Mouse (Mus musculus) kidney, postnatal 0 days (tissue): ENCODE measurements around the gene Unc119. TPM values are rescaled to one million over a fixed set of nuclear protein-coding genes. Genes with fewer than 3 reads are reported as not detected.
A peak's percentile ranks its signal among the peaks of the same experiment; 100 is the strongest.

Source experiments
- ATAC-seq: fragments of 200-750 bp; cut with Nextera tagmentation; replicated peaks from 2 replicates; pipeline ENCODE4 v1.8.0; 2017; ENCODE audit warnings: low read depth, moderate number of reproducible peaks, moderate TSS enrichment, moderate library complexity; ENCODE audit not compliant: low FRiP score
- DNase-seq: peaks from one replicate; pipeline ENCODE4 v3.0.0-alpha.2; 2016; ENCODE audit warnings: low spot score
- H3K27ac ChIP-seq: fragments of 300-500 bp; sonication (generic); 2 replicates; pipeline ENCODE4 v1.5.1; 2014; ENCODE audit warnings: mild to moderate bottlenecking
- H3K27me3 ChIP-seq: fragments of 300-500 bp; sonication (generic); 2 replicates; pipeline ENCODE4 v1.6.1; 2014; ENCODE audit warnings: low read length, mixed read lengths; ENCODE audit not compliant: insufficient read depth
- H3K36me3 ChIP-seq: fragments of 300-500 bp; sonication (generic); 2 replicates; pipeline ENCODE4 v1.6.1; 2014; ENCODE audit warnings: low read length, mixed read lengths; ENCODE audit not compliant: insufficient read depth
- H3K4me1 ChIP-seq: fragments of 300-500 bp; sonication (generic); replicated peaks from 2 replicates; pipeline ENCODE4 v1.6.1; 2014; ENCODE audit warnings: antibody characterized with exemption, low read length, mixed read lengths; ENCODE audit not compliant: insufficient read depth
- H3K4me2 ChIP-seq: fragments of 300-500 bp; sonication (generic); 2 replicates; pipeline ENCODE4 v1.6.1; 2014; ENCODE audit warnings: mild to moderate bottlenecking, low read length, moderate library complexity, mixed read lengths
- H3K4me3 ChIP-seq: fragments of 300-500 bp; sonication (generic); replicated peaks from 2 replicates; pipeline ENCODE4 v1.5.1; 2014; ENCODE audit warnings: low read depth, low read length
- H3K9ac ChIP-seq: fragments of 300-500 bp; sonication (generic); 2 replicates; pipeline ENCODE4 v1.6.1; 2014; ENCODE audit warnings: low read depth, low read length
- H3K9me3 ChIP-seq: fragments of 300-500 bp; sonication (generic); replicated peaks from 2 replicates; pipeline ENCODE4 v1.6.1; 2016; ENCODE audit warnings: low read length, inconsistent platforms, mixed read lengths
- CTCF ChIP-seq: IDR thresholded peaks from 2 replicates; pipeline ENCODE4 v1.5.1; 2016; ENCODE audit warnings: antibody characterized with exemption, low read depth, mild to moderate bottlenecking, moderate library complexity
- WGBS: fragments of 180-500 bp; shearing (Covaris S2); extraction: QIAGEN DNeasy Blood & Tissue Kit; methylation state at CpG from one replicate; pipeline ENCODE4 v1.1.7; 2014; 5-methylcytosine and 5-hydroxymethylcytosine counted together
- polyA plus RNA-seq: library from polyadenylated mRNA; unstranded; fragments of >200 nt; fragmentation: Nextera tagmentation; extraction: Ambion mirVana; gene quantifications from 2 replicates; pipeline ENCODE4 v1.2.1, GENCODE M21; 2015

Unc119 gene
- polyA plus RNA-seq, 1 experiment from 2014 or later, result 30.4 TPM

DNA sequence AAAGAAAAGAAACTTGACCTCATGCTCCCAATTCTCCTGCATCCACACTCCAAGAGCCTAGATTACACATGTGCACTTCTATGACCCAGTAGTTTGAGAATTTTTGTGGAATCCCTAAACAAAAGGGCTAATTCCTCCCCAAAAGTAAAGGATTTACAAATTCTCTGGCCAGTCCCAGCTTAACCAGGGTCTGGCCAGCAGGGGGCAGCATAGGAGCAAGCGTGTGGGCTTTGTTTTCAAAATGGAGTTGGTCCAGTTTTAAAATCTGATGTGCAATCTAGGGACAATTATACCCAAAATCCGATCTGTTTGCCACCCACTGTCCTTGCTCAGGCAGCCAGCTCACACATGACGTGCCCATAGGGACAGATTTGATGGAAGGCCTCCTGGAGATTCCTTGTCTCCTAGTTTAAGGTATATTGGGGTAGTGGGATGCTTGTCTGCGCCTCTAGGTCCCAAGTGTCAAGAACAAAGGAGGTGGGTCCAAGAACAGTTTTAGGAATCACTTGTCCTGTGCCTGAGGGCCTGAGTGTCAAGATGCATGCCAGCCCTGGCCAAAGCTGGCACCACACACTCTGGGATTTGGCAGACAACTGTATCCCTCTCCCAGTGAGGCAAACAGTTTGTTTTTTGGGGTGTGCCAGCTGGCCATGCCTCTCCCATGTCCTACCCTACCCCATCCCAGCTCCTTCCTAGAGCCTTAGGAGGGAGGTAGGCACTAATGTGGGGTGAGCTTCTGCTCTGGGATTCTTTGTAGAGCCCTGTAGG is 12.4 kb downstream of the Unc119 start:
- no peak for ATAC-seq
- WGBS, result 37% methylated on average over 4 of the region's 4 CpGs
- no peak overlapping the region for H3K27ac ChIP-seq
- peak; percentile 70 for DNase-seq
- TF ChIP-seq CTCF, result peak; percentile 93
- no peaks in the 10 kb centered on the region for H3K36me3 ChIP-seq
- H3K9ac ChIP-seq, result no peak overlapping the region
- no peak overlapping the region for H3K4me3 ChIP-seq
- no peaks in the 10 kb centered on the region for H3K4me1 ChIP-seq
- no peak overlapping the region for H3K4me2 ChIP-seq
- no peaks in the 10 kb centered on the region for H3K9me3 ChIP-seq
- no peaks in the 10 kb centered on the region for H3K27me3 ChIP-seq

GRCm38 (mm10) chr11:78358330-78359007 is 15.2 kb downstream of the Unc119 start:
- ATAC-seq (no peak), DNase-seq (peak; percentile 42)
- H3K9ac ChIP-seq, result no peak overlapping the region
- 19% methylated on average over 22 of the region's 22 CpGs for WGBS
- no peaks in the 10 kb centered on the region for H3K9me3 ChIP-seq
- TF ChIP-seq CTCF, result peak; percentile 69
- no peaks in the 10 kb centered on the region for H3K27me3 ChIP-seq
- no peak overlapping the region for H3K27ac ChIP-seq
- H3K4me3 ChIP-seq, result no peak overlapping the region
- no peak overlapping the region for H3K4me2 ChIP-seq
- 0 out of 2 replicates have a peak, but pooled peaks cover 5% of the 10 kb centered on the region for H3K4me1 ChIP-seq
- no peaks in the 10 kb centered on the region for H3K36me3 ChIP-seq

DNA sequence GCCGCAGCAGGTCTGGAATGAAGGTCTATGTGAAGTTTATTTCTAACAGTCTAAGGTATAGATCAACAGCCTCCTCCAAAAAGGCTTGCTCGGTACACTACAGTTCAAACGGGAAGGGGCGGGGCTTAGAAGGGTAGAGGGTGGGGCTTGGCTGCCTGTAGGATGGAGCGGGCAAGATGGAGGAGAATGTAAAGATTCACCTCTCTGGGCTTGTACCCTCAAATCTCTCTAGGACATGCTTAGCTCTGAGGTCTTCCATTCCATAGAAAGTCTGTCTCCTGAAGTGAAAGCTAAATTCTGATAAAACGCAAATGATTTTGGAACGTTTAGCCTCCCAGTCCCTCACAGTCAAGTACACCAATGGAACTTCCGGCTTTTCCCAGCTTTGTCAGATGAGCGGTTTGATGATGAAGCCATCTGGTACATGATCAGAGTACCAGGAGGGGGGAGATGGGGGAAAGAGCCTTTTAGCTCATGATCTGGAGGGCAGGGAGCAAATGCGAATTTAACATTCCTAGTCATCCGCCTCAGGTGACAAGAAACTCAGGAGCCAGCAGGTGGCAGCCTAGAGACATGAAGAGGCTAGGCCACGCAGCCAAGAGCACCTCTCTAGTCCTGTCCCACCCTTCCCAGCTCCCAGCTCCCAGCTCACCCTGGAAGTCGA is 17.0 kb downstream of the Unc119 start:
- Histone ChIP-seq H3K4me3 (peak overlapping the region; percentile 29), H3K9ac (no peak overlapping the region), H3K4me1 (0 out of 2 replicates have a peak, but pooled peaks cover 12% of the 10 kb centered on the region), H3K36me3 (no peaks in the 10 kb centered on the region), H3K27me3 (no peaks in the 10 kb centered on the region), H3K9me3 (no peaks in the 10 kb centered on the region), H3K4me2 (peak overlapping the region; percentile 60), H3K27ac (no peak overlapping the region)
- TF ChIP-seq CTCF, result peak; percentile 87
- WGBS, result 13% methylated on average over 13 of the region's 13 CpGs
- ATAC-seq (peak; percentile 57; the same call in 1 of the 2 replicates), DNase-seq (peak; percentile 89)

DNA sequence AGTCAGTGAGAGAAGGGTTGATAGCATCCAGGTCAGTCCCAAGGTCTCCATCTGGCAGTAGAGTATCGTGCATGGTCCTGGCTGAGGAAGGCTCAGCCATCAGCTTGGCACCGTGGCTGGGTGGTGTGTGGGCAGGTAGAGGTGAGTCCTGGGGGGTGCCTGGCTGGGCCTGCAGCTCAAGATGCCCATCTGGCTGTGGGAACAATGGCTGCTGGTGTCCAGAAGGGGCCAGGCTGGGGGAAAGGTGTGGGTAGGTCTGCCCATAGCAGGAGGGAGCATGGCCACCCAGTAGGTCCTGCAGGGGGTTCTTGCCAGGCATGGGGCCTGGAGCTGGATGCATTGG is 17.5 kb downstream of the Unc119 start:
- no peak for DNase-seq
- no peak for ATAC-seq

GRCm38 (mm10) chr11:78363309-78364007 is 20.2 kb downstream of the Unc119 start:
- no peaks in the 10 kb centered on the region for H3K9me3 ChIP-seq
- no peaks in the 10 kb centered on the region for H3K36me3 ChIP-seq
- ATAC-seq (peak; percentile 19; the same call in 1 of the 2 replicates), DNase-seq (no peak)
- H3K4me1 ChIP-seq, result 0 out of 2 replicates have a peak, but pooled peaks cover 12% of the 10 kb centered on the region
- no peak for TF ChIP-seq CTCF
- no peak overlapping the region for H3K4me2 ChIP-seq
- H3K27me3 ChIP-seq, result no peaks in the 10 kb centered on the region
- H3K9ac ChIP-seq, result no peak overlapping the region
- 44% methylated on average over 13 of the region's 13 CpGs for WGBS
- no peak overlapping the region for H3K4me3 ChIP-seq
- H3K27ac ChIP-seq, result peak overlapping the region; percentile 70; the same call in 1 of the 2 replicates

More for the DNA sequence above, 17.5 kb downstream of the Unc119 start:
- Histone ChIP-seq H3K9me3 (no peaks in the 10 kb centered on the region), H3K4me3 (no peak overlapping the region), H3K4me1 (0 out of 2 replicates have a peak, but pooled peaks cover 12% of the 10 kb centered on the region), H3K4me2 (no peak overlapping the region), H3K27ac (no peak overlapping the region), H3K9ac (no peak overlapping the region), H3K27me3 (no peaks in the 10 kb centered on the region), H3K36me3 (no peaks in the 10 kb centered on the region)
- no peak; the same call in 1 of the 2 replicates for TF ChIP-seq CTCF
- WGBS, result 47% methylated on average over 2 of the region's 2 CpGs
